Mouse (Mus musculus) gastrocnemius, adult 2 months (tissue): ENCODE measurements at regions not wholly inside any gene's neighbourhood (a gene's known extent, or its start where the extent isn't known, plus 50 kb on each side); places are given as distances from the start of the nearest gene placed in this dataset.

Source experiments
- DNase-seq: peaks from one replicate; pipeline ENCODE4 v3.0.0; 2022
- H3K27ac ChIP-seq: fragments of 200-600 bp; 2 replicates; pipeline ENCODE4 v1.8.1; 2022; ENCODE audit warnings: mild to moderate bottlenecking
- H3K4me3 ChIP-seq: fragments of 200-600 bp; 2 replicates; pipeline ENCODE4 v1.8.1; 2022; ENCODE audit warnings: mild to moderate bottlenecking, moderate library complexity
- CTCF ChIP-seq: fragments of 200-600 bp; IDR thresholded peaks from 2 replicates; pipeline ENCODE4 v1.8.1; 2022; ENCODE audit warnings: antibody characterized with exemption, mild to moderate bottlenecking, moderate library complexity
- intact Hi-C: fragments of 180-260 bp; cut with DNase I; formaldehyde crosslinking; loops from one replicate; pipeline ENCODE4 v1.15.1; 2025

GRCm38 (mm10) chr10:37300181-37300889 is 161.6 kb upstream of the Marcks start:
- intact Hi-C loops: no loop called here
- no peak overlapping the region for H3K4me3 ChIP-seq
- TF ChIP-seq CTCF: no peak
- DNase-seq: no peak
- H3K27ac ChIP-seq: no peak overlapping the region

GRCm38 (mm10) chr10:37298689-37299421 is 160.1 kb upstream of the Marcks start:
- DNase-seq: no peak
- TF ChIP-seq CTCF: no peak
- intact Hi-C loops: no loop called here
- Histone ChIP-seq H3K4me3 (no peak overlapping the region), H3K27ac (no peak overlapping the region)

GRCm38 (mm10) chr10:37294231-37294630 is 155.5 kb upstream of the Marcks start:
- DNase-seq: no peak
- intact Hi-C loops: no loop called here
- H3K27ac ChIP-seq: no peak overlapping the region
- no peak overlapping the region for H3K4me3 ChIP-seq
- no peak for TF ChIP-seq CTCF

- Histone ChIP-seq H3K4me3 (no peak overlapping the region), H3K27ac (no peak overlapping the region)
- DNase-seq: no peak
- no peak for TF ChIP-seq CTCF
- intact Hi-C loops: no loop called here
These were observed 154.6 kb upstream of the Marcks start for GRCm38 (mm10) chr10:37293292-37293691.

GRCm38 (mm10) chr10:37291639-37292495 is 153.1 kb upstream of the Marcks start:
- no peak overlapping the region for H3K27ac ChIP-seq
- no peak for DNase-seq
- intact Hi-C loops: no loop called here
- TF ChIP-seq CTCF: no peak
- H3K4me3 ChIP-seq: no peak overlapping the region

GRCm38 (mm10) chr10:37289964-37290704 is 151.4 kb upstream of the Marcks start:
- intact Hi-C loops: no loop called here
- Histone ChIP-seq H3K27ac (no peak overlapping the region), H3K4me3 (no peak overlapping the region)
- no peak for DNase-seq
- no peak for TF ChIP-seq CTCF

- no peak for TF ChIP-seq CTCF
- intact Hi-C loops: no loop called here
- H3K27ac ChIP-seq: no peak overlapping the region
- no peak overlapping the region for H3K4me3 ChIP-seq
- DNase-seq: no peak
These were observed 147.6 kb upstream of the Marcks start for GRCm38 (mm10) chr10:37286305-37286704.

GRCm38 (mm10) chr10:37282951-37283350 is 144.2 kb upstream of the Marcks start:
- intact Hi-C loops: no loop called here
- H3K27ac ChIP-seq: no peak overlapping the region
- no peak for DNase-seq
- TF ChIP-seq CTCF: no peak
- no peak overlapping the region for H3K4me3 ChIP-seq

GRCm38 (mm10) chr10:37280823-37281222 is 142.1 kb upstream of the Marcks start:
- DNase-seq: no peak
- no peak for TF ChIP-seq CTCF
- Histone ChIP-seq H3K4me3 (no peak overlapping the region), H3K27ac (no peak overlapping the region)
- intact Hi-C loops: no loop called here

GRCm38 (mm10) chr10:37280150-37280820 is 141.6 kb upstream of the Marcks start:
- no peak overlapping the region for H3K27ac ChIP-seq
- intact Hi-C loops: no loop called here
- TF ChIP-seq CTCF: no peak

GRCm38 (mm10) chr10:37279316-37279715 is 140.6 kb upstream of the Marcks start:
- no peak overlapping the region for H3K4me3 ChIP-seq
- TF ChIP-seq CTCF: no peak
- intact Hi-C loops: no loop called here
- DNase-seq: no peak
- H3K27ac ChIP-seq: no peak overlapping the region

More at GRCm38 (mm10) chr10:37280150-37280820, 141.6 kb upstream of the Marcks start:
- no peak for DNase-seq
- no peak overlapping the region for H3K4me3 ChIP-seq

- no peak for DNase-seq
- Histone ChIP-seq H3K27ac (no peak overlapping the region), H3K4me3 (no peak overlapping the region)
- TF ChIP-seq CTCF: no peak
- intact Hi-C loops: no loop called here
These were observed 137.1 kb upstream of the Marcks start for GRCm38 (mm10) chr10:37275857-37276256.
